Mouse (Mus musculus): ENCODE data around the gene Hist1h2bq.
"Not testable (repeated sequence)": the region's sequence is repeated elsewhere in the genome, so short reads cannot be mapped to it uniquely, and the experiment has no call there.

Hist1h2bq gene

GRCm38 (mm10) chr13:21810073-21810472, at the start of gene Hist1h2bq, which contains the start of gene Hist1h2ao:
Gene Hist1h2bq, minus strand, starts transcription at chr13:21810197.
Gene Hist1h2ao, plus strand, starts transcription at chr13:21810465.
- DNase-seq (ENCODE audit: low read depth): not testable (repeated sequence)

- DNase-seq (ENCODE audit: low read depth): peak; percentile 78
These were observed 45.7 kb upstream of the Hist1h2bq start for GRCm38 (mm10) chr13:21855698-21856162.

GRCm38 (mm10) chr13:21855146-21855545, 45.1 kb upstream of the Hist1h2bq start:
- DNase-seq (ENCODE audit: low read depth): peak; percentile 88

- DNase-seq (ENCODE audit: low read depth): peak; percentile 89
These were observed 42.4 kb upstream of the Hist1h2bq start for GRCm38 (mm10) chr13:21852215-21852945.

- not testable (repeated sequence) for DNase-seq (ENCODE audit: low read depth)
These were observed 40.7 kb upstream of the Hist1h2bq start for GRCm38 (mm10) chr13:21850696-21851095.

GRCm38 (mm10) chr13:21847883-21848282, 37.9 kb upstream of the Hist1h2bq start:
- peak; percentile 19 for DNase-seq (ENCODE audit: low read depth)

GRCm38 (mm10) chr13:21846356-21846755, 36.4 kb upstream of the Hist1h2bq start:
- DNase-seq (ENCODE audit: low read depth): not testable (repeated sequence)

GRCm38 (mm10) chr13:21840508-21840907, 30.5 kb upstream of the Hist1h2bq start:
- not testable (repeated sequence) for DNase-seq (ENCODE audit: low read depth)

GRCm38 (mm10) chr13:21833461-21833860, 23.5 kb upstream of the Hist1h2bq start, which contains the start of the genes Hist1h2ap and Hist1h2br:
Gene Hist1h2ap, minus strand, starts transcription at chr13:21833507.
Gene Hist1h2br, plus strand, starts transcription at chr13:21833743.
- not testable (repeated sequence) for DNase-seq (ENCODE audit: low read depth)

GRCm38 (mm10) chr13:21831418-21832394, 21.7 kb upstream of the Hist1h2bq start, which contains the start of gene Hist1h4n:
Gene Hist1h4n, minus strand, starts transcription at chr13:21832196.
- not testable (repeated sequence) for DNase-seq (ENCODE audit: low read depth)

GRCm38 (mm10) chr13:21830344-21830743, 20.3 kb upstream of the Hist1h2bq start:
- DNase-seq (ENCODE audit: low read depth): no peak

GRCm38 (mm10) chr13:21828511-21828910, 18.5 kb upstream of the Hist1h2bq start:
- no peak for DNase-seq (ENCODE audit: low read depth)

GRCm38 (mm10) chr13:21820082-21820890, 10.3 kb upstream of the Hist1h2bq start:
- DNase-seq (ENCODE audit: low read depth): not testable (repeated sequence)

GRCm38 (mm10) chr13:21812092-21812491, 2.1 kb upstream of the Hist1h2bq start:
- DNase-seq (ENCODE audit: low read depth): not testable (repeated sequence)

GRCm38 (mm10) chr13:21811539-21811938, 1.5 kb upstream of the Hist1h2bq start, which contains the start of gene Hist1h4m:
Gene Hist1h4m, plus strand, starts transcription at chr13:21811746.
- DNase-seq (ENCODE audit: low read depth): not testable (repeated sequence)

GRCm38 (mm10) chr13:21811074-21811473, 1.1 kb upstream of the Hist1h2bq start:
- DNase-seq (ENCODE audit: low read depth): not testable (repeated sequence)

- DNase-seq (ENCODE audit: low read depth): not testable (repeated sequence)
These were observed 6.9 kb downstream of the Hist1h2bq start for GRCm38 (mm10) chr13:21803058-21803457.

- not testable (repeated sequence) for DNase-seq (ENCODE audit: low read depth)
These were observed 12.8 kb downstream of the Hist1h2bq start for GRCm38 (mm10) chr13:21797163-21797562.

- no peak for DNase-seq (ENCODE audit: low read depth)
These were observed 14.4 kb downstream of the Hist1h2bq start for GRCm38 (mm10) chr13:21795584-21795983.

GRCm38 (mm10) chr13:21790601-21791283, 19.3 kb downstream of the Hist1h2bq start:
- DNase-seq (ENCODE audit: low read depth): peak; percentile 65

Data from 416B (cell line).